Mouse (Mus musculus) limb, embryonic 12.5 days (tissue): ENCODE results near the gene Nlrp4b. TPM values are rescaled to one million over a fixed set of nuclear protein-coding genes. Genes with fewer than 3 reads are reported as not detected.
"Not testable (repeated sequence)": the region's sequence is repeated elsewhere in the genome, so short reads cannot be mapped to it uniquely, and the experiment has no call there.

ENCODE experiments used
- ATAC-seq: fragments of 200-750 bp; cut with Nextera tagmentation; 2 replicates; pipeline ENCODE4 v1.8.0; 2017; ENCODE audit warnings: low read depth, moderate TSS enrichment; ENCODE audit not compliant: insufficient number of reproducible peaks, insufficient read depth, low FRiP score, low TSS enrichment
- H3K27ac ChIP-seq: fragments of 300-500 bp; sonication (generic); 2 replicates; pipeline ENCODE4 v1.5.1; 2016; ENCODE audit warnings: mild to moderate bottlenecking, moderate library complexity
- H3K27me3 ChIP-seq: fragments of 300-500 bp; sonication (generic); 2 replicates; pipeline ENCODE4 v1.6.1; 2016; ENCODE audit warnings: mild to moderate bottlenecking, moderate library complexity
- H3K36me3 ChIP-seq: fragments of 300-500 bp; sonication (generic); 2 replicates; pipeline ENCODE4 v1.6.1; 2016; ENCODE audit warnings: mild to moderate bottlenecking, moderate library complexity
- H3K4me1 ChIP-seq: fragments of 300-500 bp; sonication (generic); replicated peaks from 2 replicates; pipeline ENCODE4 v1.6.1; 2016
- H3K4me2 ChIP-seq: fragments of 300-500 bp; sonication (generic); 2 replicates; pipeline ENCODE4 v1.6.1; 2016; ENCODE audit warnings: mild to moderate bottlenecking, moderate library complexity
- H3K4me3 ChIP-seq: fragments of 300-500 bp; sonication (generic); replicated peaks from 2 replicates; pipeline ENCODE4 v1.5.1; 2016; ENCODE audit warnings: mild to moderate bottlenecking
- H3K9ac ChIP-seq: fragments of 300-500 bp; sonication (generic); replicated peaks from 2 replicates; pipeline ENCODE4 v1.6.1; 2016; ENCODE audit warnings: mild to moderate bottlenecking, moderate library complexity
- H3K9me3 ChIP-seq: fragments of 300-500 bp; sonication (generic); 2 replicates; pipeline ENCODE4 v1.6.1; 2016; ENCODE audit warnings: mild to moderate bottlenecking, moderate library complexity
- WGBS: fragments of 180-500 bp; shearing (Covaris S2); methylation state at CpG from one replicate; pipeline ENCODE4 v1.1.7; 2016; 5-methylcytosine and 5-hydroxymethylcytosine counted together
- polyA plus RNA-seq: library from polyadenylated mRNA; unstranded; fragments of >200 nt; fragmentation: Nextera tagmentation; extraction: Ambion mirVana; gene quantifications from 2 replicates; pipeline ENCODE4 v1.2.1, GENCODE M21; 2016

Nlrp4b gene
- not detected in 2 replicates for polyA plus RNA-seq

GRCm38 (mm10) chr7:10687489-10687888, at the start of gene Nlrp4b:
TSS of gene Nlrp4b (plus strand) at chr7:10687789.
- Histone ChIP-seq H3K27ac (no peak within 1 kb of the TSS), H3K9ac (no peak within 1 kb of the TSS), H3K4me3 (no peak within 1 kb of the TSS), H3K4me2 (no peak within 1 kb of the TSS), H3K36me3 (no peaks in the 10 kb centered on the region), H3K4me1 (no peaks in the 10 kb centered on the region), H3K9me3 (peaks cover 29% of the 10 kb centered on the region), H3K27me3 (no peaks in the 10 kb centered on the region)
- 97% methylated on average over 1 of the region's 1 CpGs for WGBS
- no peak for ATAC-seq

- no peaks in the 10 kb centered on the region for H3K36me3 ChIP-seq
- H3K9me3 ChIP-seq: peaks cover 32% of the 10 kb centered on the region
- no peak within 1 kb of the TSS for H3K9ac ChIP-seq
- no peak for ATAC-seq
- H3K4me3 ChIP-seq: no peak within 1 kb of the TSS
- H3K4me2 ChIP-seq: no peak within 1 kb of the TSS
- no peak within 1 kb of the TSS for H3K27ac ChIP-seq
- H3K27me3 ChIP-seq: no peaks in the 10 kb centered on the region
- H3K4me1 ChIP-seq: no peaks in the 10 kb centered on the region
Observed at GRCm38 (mm10) chr7:10754264-10754663, 66.7 kb downstream of the Nlrp4b start, which contains the start of gene Vmn1r71. TSS of gene Vmn1r71 (minus strand) at chr7:10754364.

- H3K4me2 ChIP-seq, H3K36me3 ChIP-seq, H3K27ac ChIP-seq, H3K9ac ChIP-seq, H3K4me1 ChIP-seq, ATAC-seq, H3K27me3 ChIP-seq, H3K4me3 ChIP-seq: not testable (repeated sequence)
- H3K9me3 ChIP-seq: peaks cover 32% of the 10 kb centered on the region
Observed at GRCm38 (mm10) chr7:10757551-10757950, 70.0 kb downstream of the Nlrp4b start.

Other genes with a start within 250 kb of the Nlrp4b start
- not detected in 2 replicates for gene Vmn1r67, start 244.5 kb upstream of the Nlrp4b start, polyA plus RNA-seq
- gene Zik1, start 192.4 kb upstream of the Nlrp4b start, polyA plus RNA-seq: 32.4 TPM in 2 replicates
- not detected in 2 replicates for gene Vmn1r68, start 129.3 kb upstream of the Nlrp4b start, polyA plus RNA-seq
- gene Vmn1r69, start 74.1 kb upstream of the Nlrp4b start, polyA plus RNA-seq: not detected in 2 replicates
- not detected in 2 replicates for gene Vmn1r70, start 56.3 kb upstream of the Nlrp4b start, polyA plus RNA-seq
- not detected in 2 replicates for gene Vmn1r71, start 66.6 kb downstream of the Nlrp4b start, polyA plus RNA-seq
- not detected in 2 replicates for gene Zscan4b, start 217.3 kb downstream of the Nlrp4b start, polyA plus RNA-seq